Mouse (Mus musculus) C2C12 (cell line): Measurements from ENCODE around the gene Tenm4.

ENCODE experiments used
- CTCF ChIP-seq: IDR thresholded peaks from one replicate; pipeline ENCODE4 v1.5.1; 2011; ENCODE audit not compliant: control insufficient read depth, insufficient read depth, insufficient read length
- MAX ChIP-seq: IDR thresholded peaks from one replicate; pipeline ENCODE4 v1.6.1; 2011; ENCODE audit warnings: mild to moderate bottlenecking, control low read depth
- MYOG ChIP-seq: IDR thresholded peaks from one replicate; pipeline ENCODE4 v1.6.1; 2011; ENCODE audit not compliant: control insufficient read depth, insufficient read length; ENCODE audit errors: extremely low read depth

GRCm38 (mm10) chr7:96906216-96906615, 735.2 kb downstream of the Tenm4 start:
- TF ChIP-seq CTCF (no peak), MAX (no peak), MYOG (no peak)
